Mouse (Mus musculus) right cerebral cortex, postnatal 36 days (tissue): ENCODE results near the gene Wdr90.

Experiments
- DNase-seq, 2 experiments: peaks; one replicate each; pipeline ENCODE4 v3.0.0; 2022; ENCODE audit warnings: low spot score in 2 of 2, mixed read lengths in 1 of 2

The Wdr90 gene

GRCm38 (mm10) chr17:25831451-25832281 lies 29.6 kb downstream of the Wdr90 start:
- no peak for DNase-seq

- no peak for DNase-seq
Observed at GRCm38 (mm10) chr17:25830806-25831431, 30.4 kb downstream of the Wdr90 start.

GRCm38 (mm10) chr17:25830200-25830753 lies 31.0 kb downstream of the Wdr90 start:
- no peak for DNase-seq

GRCm38 (mm10) chr17:25829558-25830017 lies 31.7 kb downstream of the Wdr90 start:
- DNase-seq, result no peak

GRCm38 (mm10) chr17:25828712-25829557 lies 32.4 kb downstream of the Wdr90 start, which contains the start of gene Jmjd8:
Jmjd8 (plus strand) TSS chr17:25828867.
- peak; percentile 82 for DNase-seq

GRCm38 (mm10) chr17:25828223-25828594 lies 33.1 kb downstream of the Wdr90 start:
- DNase-seq, result no peak

GRCm38 (mm10) chr17:25827546-25828222 lies 33.6 kb downstream of the Wdr90 start:
- DNase-seq, result no peak

GRCm38 (mm10) chr17:25827011-25827410 lies 34.3 kb downstream of the Wdr90 start:
- no peak for DNase-seq

GRCm38 (mm10) chr17:25825984-25826570 lies 35.2 kb downstream of the Wdr90 start:
- no peak for DNase-seq

- no peak for DNase-seq
Observed at GRCm38 (mm10) chr17:25825311-25825710, 36.0 kb downstream of the Wdr90 start.

GRCm38 (mm10) chr17:25824362-25825142 lies 36.7 kb downstream of the Wdr90 start:
- no peak for DNase-seq

- peak in 1 of 2 experiments; percentile 71 for DNase-seq
Observed at GRCm38 (mm10) chr17:25823452-25823851, 37.8 kb downstream of the Wdr90 start, which contains the start of gene Wdr24. Wdr24 (plus strand) TSS chr17:25823627.

GRCm38 (mm10) chr17:25818851-25819780 lies 42.2 kb downstream of the Wdr90 start:
- DNase-seq, result no peak

GRCm38 (mm10) chr17:25817662-25818061 lies 43.6 kb downstream of the Wdr90 start:
- no peak for DNase-seq

- peak; percentile 88 to 92 for DNase-seq
Observed at GRCm38 (mm10) chr17:25813471-25813870, 47.8 kb downstream of the Wdr90 start.

GRCm38 (mm10) chr17:25810890-25811289 lies 50.4 kb downstream of the Wdr90 start:
- no peak for DNase-seq

GRCm38 (mm10) chr17:25809606-25810340 lies 51.5 kb downstream of the Wdr90 start:
- no peak for DNase-seq
